Mouse (Mus musculus) 416B (cell line): ENCODE data around the gene Spg21.

Experiments used
- DNase-seq: peaks from one replicate; pipeline ENCODE4 v3.0.0; 2011; ENCODE audit warnings: low read depth

The Spg21 gene

DNA sequence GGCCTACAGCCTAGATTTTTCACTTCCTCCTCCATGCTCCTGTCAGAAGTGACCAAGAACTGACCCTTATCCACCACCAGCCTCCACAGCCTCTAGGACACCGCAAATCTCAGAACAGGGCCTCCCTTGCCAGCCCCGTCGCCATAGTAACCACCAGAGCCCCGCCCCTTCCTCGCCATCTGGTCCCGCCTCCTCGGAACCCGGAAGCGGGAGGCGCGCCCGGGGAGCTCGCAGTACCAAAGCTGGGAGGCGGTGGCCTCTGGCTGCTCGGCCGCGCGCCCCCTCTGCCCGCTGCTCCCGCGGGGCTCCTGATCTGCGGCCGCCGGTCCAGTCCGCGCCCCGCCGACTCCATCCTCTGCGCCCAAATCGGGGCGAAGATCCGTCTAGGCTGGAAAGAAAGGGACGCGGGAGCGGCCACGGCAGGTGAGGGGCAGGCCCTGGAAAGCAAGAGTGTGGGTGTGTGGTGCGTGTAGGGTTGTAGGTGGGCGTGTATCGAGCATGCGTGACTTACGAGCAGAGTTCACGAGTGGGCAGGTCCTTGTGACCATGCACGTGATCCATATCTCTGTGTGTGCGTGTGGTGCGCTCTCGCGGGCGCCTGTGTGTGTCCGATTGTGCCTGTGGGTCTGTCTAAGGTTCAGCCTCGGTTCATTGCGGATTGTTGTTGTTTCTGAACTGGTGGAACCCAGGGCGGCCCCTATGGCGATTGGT, at the start of gene Spg21:
Gene Spg21, plus strand, starts transcription at position 216 of the 711 bp plus-strand sequence.
- peak; percentile 92 for DNase-seq

DNA sequence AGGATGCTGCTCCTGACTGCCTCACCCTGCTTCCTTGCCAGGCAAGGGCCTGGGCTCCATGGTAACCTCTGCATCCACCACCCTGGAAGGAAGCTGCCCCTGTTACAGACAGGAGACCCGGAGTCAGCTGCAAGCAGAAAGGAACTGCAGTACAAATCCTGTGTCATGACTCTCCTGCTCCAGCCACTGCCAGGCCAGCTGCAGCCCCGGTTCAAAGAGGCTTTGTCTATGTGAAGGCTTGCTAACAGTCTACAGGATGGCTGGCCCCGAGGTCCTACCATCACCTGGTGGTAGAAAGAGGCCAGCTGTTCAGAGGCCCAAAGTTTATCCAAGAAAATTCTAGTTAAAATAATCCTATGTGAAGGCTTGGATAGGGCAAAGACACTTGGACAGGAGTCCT, 49.4 kb upstream of the Spg21 start:
- no peak for DNase-seq

DNA sequence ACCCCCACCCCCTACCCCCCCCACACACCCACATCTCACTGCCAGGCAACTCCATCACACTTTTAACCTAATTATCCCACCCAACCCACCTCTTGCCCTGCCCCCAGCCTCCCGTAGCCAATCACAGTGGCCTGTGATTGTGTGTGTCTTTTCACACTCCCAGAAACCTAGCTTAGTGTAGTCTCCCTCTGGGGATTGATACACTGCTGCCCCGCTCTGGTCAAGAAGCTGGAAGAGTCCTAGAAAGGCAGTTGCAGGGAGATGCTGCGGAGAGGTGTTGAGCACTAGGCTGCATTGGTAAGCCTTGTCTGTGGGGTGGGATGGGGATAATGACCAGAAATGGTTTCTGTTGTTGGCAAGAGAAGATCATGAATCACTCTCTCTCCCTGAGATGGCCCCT, 43.0 kb upstream of the Spg21 start:
- no peak for DNase-seq

GRCm38 (mm10) chr9:65419633-65420032, 41.1 kb upstream of the Spg21 start:
- DNase-seq, result peak; percentile 39

- DNase-seq, result no peak
Measured at GRCm38 (mm10) chr9:65422760-65423501, 37.8 kb upstream of the Spg21 start, which contains the start of gene Slc51b. TSS of gene Slc51b (minus strand) at chr9:65422955.

DNA sequence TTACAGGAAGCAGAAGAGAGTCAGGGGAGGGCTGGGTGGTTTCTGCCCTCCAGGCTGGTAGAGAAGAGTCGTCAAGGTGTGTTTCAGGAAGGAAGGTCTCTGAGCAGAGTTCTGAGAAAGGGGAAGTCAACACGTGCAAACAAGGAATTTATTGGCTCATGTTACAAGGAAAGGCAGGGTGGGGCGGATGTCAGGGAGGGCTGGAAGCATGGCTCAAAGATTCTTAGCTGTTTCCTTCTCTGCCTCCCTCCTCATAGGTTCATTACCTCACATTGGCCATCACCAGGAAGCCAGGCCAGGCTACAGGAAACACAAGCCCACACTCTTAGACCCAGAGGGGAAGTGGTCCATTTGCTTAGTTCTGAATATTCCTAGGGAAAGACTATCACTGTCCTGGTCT, 36.4 kb upstream of the Spg21 start:
- peak; percentile 41 for DNase-seq

GRCm38 (mm10) chr9:65427511-65427910, 33.2 kb upstream of the Spg21 start:
- no peak for DNase-seq

GRCm38 (mm10) chr9:65428003-65428402, 32.7 kb upstream of the Spg21 start:
- no peak for DNase-seq

DNA sequence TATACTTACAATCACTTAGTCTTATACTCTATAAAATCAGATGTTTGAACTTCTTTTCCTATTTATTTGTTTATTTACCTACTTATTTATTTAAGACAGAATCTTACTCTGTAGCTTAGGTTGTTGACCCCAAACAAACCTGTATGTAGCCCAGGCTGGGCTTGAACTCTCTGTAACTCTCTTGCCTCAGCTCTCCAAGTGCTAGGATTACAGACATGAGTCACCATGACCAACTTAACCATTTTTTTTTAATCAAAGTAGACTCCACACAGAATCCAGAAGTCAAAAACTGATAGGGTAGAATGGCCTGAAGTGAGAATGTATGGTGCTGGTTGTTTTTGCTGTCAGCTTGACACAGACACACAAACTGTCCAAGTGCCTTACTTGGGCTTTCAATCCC, 30.3 kb upstream of the Spg21 start:
- peak; percentile 53 for DNase-seq

- DNase-seq, result no peak
Measured at GRCm38 (mm10) chr9:65430921-65431320, 29.8 kb upstream of the Spg21 start.

GRCm38 (mm10) chr9:65432236-65432635, 28.5 kb upstream of the Spg21 start:
- DNase-seq, result peak; percentile 84

- peak; percentile 86 for DNase-seq
Measured at GRCm38 (mm10) chr9:65434140-65434539, 26.6 kb upstream of the Spg21 start.

GRCm38 (mm10) chr9:65435211-65435610, 25.5 kb upstream of the Spg21 start:
- DNase-seq, result peak; percentile 10

DNA sequence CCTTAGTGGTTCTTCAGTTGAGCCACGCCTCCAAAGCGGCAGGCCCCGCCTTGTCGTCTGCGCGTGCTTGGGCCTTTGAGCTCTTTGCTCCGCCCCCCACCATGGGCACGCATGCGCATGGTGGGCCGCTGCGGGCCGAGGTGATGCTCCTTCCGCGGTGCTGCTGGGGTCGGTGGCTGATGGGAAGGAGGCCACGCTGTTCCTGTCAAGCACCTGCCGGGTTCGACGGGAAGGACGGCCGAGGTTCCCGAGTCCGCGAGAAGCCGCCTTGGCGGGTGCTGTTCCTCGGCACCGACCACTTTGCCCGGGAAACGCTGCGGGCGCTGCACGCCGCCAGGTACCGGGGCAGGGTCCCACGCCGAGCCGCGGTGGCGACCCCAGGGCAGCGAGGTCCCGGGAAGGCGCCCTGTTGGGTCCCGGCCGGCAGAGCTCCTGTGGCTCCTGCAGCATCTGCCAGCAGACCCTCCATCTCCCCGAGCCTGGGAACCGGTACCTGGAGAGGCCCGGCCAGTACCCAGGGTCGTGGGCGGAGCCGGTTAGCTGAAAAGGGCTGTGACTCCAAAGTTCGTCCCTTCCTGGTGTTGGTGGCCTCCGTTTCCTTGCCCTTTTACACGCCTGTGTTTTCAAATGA, 25.0 kb upstream of the Spg21 start, which contains the start of gene Mtfmt:
Gene Mtfmt, plus strand, starts transcription at position 112 of the 631 bp plus-strand sequence.
- peak; percentile 93 for DNase-seq

- DNase-seq, result peak; percentile 44
Measured at GRCm38 (mm10) chr9:65444692-65445091, 16.1 kb upstream of the Spg21 start.

- no peak for DNase-seq
Measured at GRCm38 (mm10) chr9:65447951-65448350, 12.8 kb upstream of the Spg21 start.

- DNase-seq, result no peak
Measured at GRCm38 (mm10) chr9:65458975-65459374, 1.8 kb upstream of the Spg21 start.

DNA sequence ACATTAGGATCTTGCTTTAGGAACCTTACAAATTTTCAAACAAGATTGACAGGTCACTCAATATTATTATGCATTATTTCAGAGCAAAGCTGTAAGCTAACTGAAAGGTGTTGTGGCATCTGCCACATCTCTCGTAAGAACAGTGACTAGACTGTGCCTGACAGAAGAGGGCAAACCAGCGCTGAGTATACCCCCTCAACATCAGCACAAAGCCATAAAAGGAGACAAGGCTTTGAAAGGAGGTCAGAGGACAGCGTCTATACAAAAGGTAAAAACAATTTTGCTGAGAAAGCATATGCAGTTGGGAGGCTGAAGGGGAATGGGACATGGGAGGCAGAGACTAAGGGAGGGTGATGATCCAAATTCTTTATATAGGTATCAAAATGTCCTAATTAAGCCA, 549 bp upstream of the Spg21 start:
- no peak for DNase-seq

DNA sequence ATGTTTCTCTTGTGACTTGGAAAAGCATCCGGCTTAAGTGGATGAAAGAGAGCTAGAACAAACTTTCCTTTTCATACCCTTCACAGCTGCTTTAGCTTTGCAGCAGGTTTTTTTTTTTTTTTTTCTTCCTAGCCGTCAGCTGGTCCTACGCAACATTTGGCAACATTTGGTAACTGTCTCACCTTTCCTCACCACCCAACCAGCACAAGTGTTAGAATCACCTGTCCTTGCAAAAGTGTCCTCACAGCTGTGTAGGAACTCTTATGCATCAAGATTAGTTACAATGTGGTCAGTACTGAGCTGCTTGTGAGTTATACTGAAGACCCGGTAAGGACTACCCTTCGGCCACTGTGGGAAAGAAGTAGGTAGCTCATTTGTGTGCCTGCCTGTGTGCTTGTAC, 1.8 kb downstream of the Spg21 start:
- DNase-seq, result peak; percentile 39

GRCm38 (mm10) chr9:65464161-65464560, 3.4 kb downstream of the Spg21 start:
- DNase-seq, result peak; percentile 86

GRCm38 (mm10) chr9:65465241-65465640, 4.5 kb downstream of the Spg21 start:
- no peak for DNase-seq

DNA sequence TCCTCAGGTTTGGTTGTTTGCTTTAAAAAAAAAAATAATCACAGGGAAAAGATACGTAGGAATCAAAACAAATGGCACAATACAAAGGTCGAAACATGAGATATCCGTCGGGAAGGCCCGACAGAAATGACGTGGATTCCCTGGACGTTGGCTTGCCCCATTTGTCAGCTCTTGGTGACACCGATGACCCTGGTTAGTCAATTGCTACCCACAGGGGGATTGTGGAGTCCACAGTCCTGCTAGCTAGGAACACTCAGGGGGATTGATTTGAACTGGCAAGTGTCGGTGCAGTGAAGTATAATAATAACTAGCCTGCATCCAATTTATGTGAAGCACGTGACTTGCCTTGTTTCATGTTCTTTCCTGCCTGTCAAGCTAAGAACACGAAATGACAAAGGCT, 6.9 kb downstream of the Spg21 start:
- DNase-seq, result no peak

DNA sequence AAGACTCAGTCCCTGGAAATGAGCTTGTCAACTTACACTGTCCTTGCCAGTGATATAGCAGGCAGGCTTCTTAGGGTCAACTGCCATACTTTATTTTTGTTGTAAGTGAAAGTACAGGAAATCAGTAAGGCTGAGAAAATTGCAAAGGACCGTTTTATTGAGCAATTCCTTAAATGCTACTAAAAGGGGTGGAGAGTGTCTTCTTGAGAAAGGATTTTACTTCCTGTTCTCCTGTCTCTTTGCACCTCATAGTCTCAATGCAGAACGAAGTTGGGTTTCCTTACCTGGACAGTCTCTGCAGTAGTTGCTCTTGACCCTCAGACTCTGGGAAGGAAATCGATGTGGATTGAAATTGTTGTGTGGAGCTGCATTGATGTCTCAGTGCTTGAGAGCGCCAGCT, 12.0 kb downstream of the Spg21 start:
- peak; percentile 30 for DNase-seq
